Mouse (Mus musculus): ENCODE results near the gene Gm49394. TPM values are rescaled to one million over a fixed set of nuclear protein-coding genes. Genes with fewer than 3 reads are reported as not detected.

The Gm49394 gene
- total and polyA plus RNA-seq, 3 experiments, result not detected

- H3K9ac ChIP-seq (ENCODE audit: low read depth, low read length), result no peak overlapping the region
- no peaks in the 10 kb centered on the region for H3K4me1 ChIP-seq (ENCODE audit: control insufficient read depth, insufficient read depth, low read length)
- H3K79me2 ChIP-seq (replicated peaks; ENCODE audit: control insufficient read depth, insufficient read depth, low read length), result no peaks in the 10 kb centered on the region
- WGBS, result 4% methylated on average over 12 of the region's 12 CpGs
- no peak for TF ChIP-seq POLR2A (IDR thresholded peaks at IDR 0.05; ENCODE audit: insufficient read depth, low read depth, low read length)
- TF ChIP-seq CTCF (IDR thresholded peaks at IDR 0.05), result peak; percentile 91
- 0 out of 2 replicates have a peak, but pooled peaks have one; percentile 47 for TF ChIP-seq EP300 (IDR thresholded peaks at IDR 0.05; ENCODE audit: insufficient read depth, low read depth, low read length)
- peak; percentile 41 to 75 for DNase-seq
- no peaks in the 10 kb centered on the region for H3K36me3 ChIP-seq (ENCODE audit: control insufficient read depth, insufficient read depth, low read length)
- no peaks in the 10 kb centered on the region for H3K27me3 ChIP-seq (ENCODE audit: control insufficient read depth, insufficient read depth, low read length)
- no peak overlapping the region for H3K4me3 ChIP-seq
- intact Hi-C loops (cut with DNase I), result loop anchor here (1.0 kb wide), 2 partner anchors 61 to 103 kb away; no protein-coding TSS in a partner anchor
- H3K27ac ChIP-seq, result no peak overlapping the region
Observed at GRCm38 (mm10) chr7:142610627-142611406, 58.9 kb downstream of the Gm49394 start.

GRCm38 (mm10) chr7:142600921-142601320, 68.8 kb downstream of the Gm49394 start:
- peaks cover 1% of the 10 kb centered on the region; the same call in 1 of the 2 replicates for H3K4me1 ChIP-seq (ENCODE audit: control insufficient read depth, insufficient read depth, low read length)
- no peak for TF ChIP-seq POLR2A (IDR thresholded peaks at IDR 0.05; ENCODE audit: insufficient read depth, low read depth, low read length)
- no peak for TF ChIP-seq EP300 (IDR thresholded peaks at IDR 0.05; ENCODE audit: insufficient read depth, low read depth, low read length)
- TF ChIP-seq CTCF (IDR thresholded peaks at IDR 0.05), result no peak
- H3K4me3 ChIP-seq, result no peak overlapping the region
- H3K36me3 ChIP-seq (ENCODE audit: control insufficient read depth, insufficient read depth, low read length), result no peaks in the 10 kb centered on the region
- H3K27ac ChIP-seq, result no peak overlapping the region
- H3K79me2 ChIP-seq (replicated peaks; ENCODE audit: control insufficient read depth, insufficient read depth, low read length), result no peaks in the 10 kb centered on the region
- no peak overlapping the region for H3K9ac ChIP-seq (ENCODE audit: low read depth, low read length)
- DNase-seq, result no peak
- no peaks in the 10 kb centered on the region for H3K27me3 ChIP-seq (ENCODE audit: control insufficient read depth, insufficient read depth, low read length)
- intact Hi-C loops (cut with DNase I), result no loop called here
- 100% methylated on average over 2 of the region's 2 CpGs for WGBS

Small RNAs within 50 kb of the gene (microRNA-seq; reads per million reads assigned to microRNA genes)
- 45.4 to 59.5 reads per million in 2 experiments for gene Mir483

Other genes with a start within 250 kb of the Gm49394 start
- not detected for gene Syt8, start 235.1 kb downstream of the Gm49394 start, total RNA-seq (2021)
- not detected in 2 replicates for gene Syt8, start 235.1 kb downstream of the Gm49394 start, polyA plus RNA-seq (2012; rRNA removed)
- 1 to 10 TPM; 2.7 to 3.0 TPM for gene Tnni2, start 228.1 kb downstream of the Gm49394 start, total RNA-seq (2021)
- 5.9 and 7.5 TPM in 2 replicates for gene Tnni2, start 228.1 kb downstream of the Gm49394 start, polyA plus RNA-seq (2012; rRNA removed)
- gene Lsp1, start 209.1 kb downstream of the Gm49394 start, total RNA-seq (2021), result 10 to 100 TPM; 28.4 to 35.0 TPM
- 96.6 and 107 TPM in 2 replicates for gene Lsp1, start 209.1 kb downstream of the Gm49394 start, polyA plus RNA-seq (2012; rRNA removed)
- gene Tnnt3, start 171.1 kb downstream of the Gm49394 start, total RNA-seq (2021), result 1 to 10 TPM; 1.1 to 1.3 TPM
- 1.8 TPM in 1 of 2 replicates, not detected in the other for gene Tnnt3, start 171.1 kb downstream of the Gm49394 start, polyA plus RNA-seq (2012; rRNA removed)
- 1 to 10 TPM in 1 of 2 experiments, under 1 TPM in 1; 0.89 to 2.1 TPM for gene Mrpl23, start 137.3 kb downstream of the Gm49394 start, total RNA-seq (2021)
- 12.8 and 18.0 TPM in 2 replicates for gene Mrpl23, start 137.3 kb downstream of the Gm49394 start, polyA plus RNA-seq (2012; rRNA removed)
- gene Igf2, start 3.1 kb downstream of the Gm49394 start, total RNA-seq (2021), result 10 to 100 TPM; 60.0 to 75.2 TPM
- gene Igf2, start 3.1 kb downstream of the Gm49394 start, polyA plus RNA-seq (2012; rRNA removed), result 64.5 and 80.0 TPM in 2 replicates
- gene Ins2, start 73.4 kb upstream of the Gm49394 start, total RNA-seq (2021), result not detected
- gene Ins2, start 73.4 kb upstream of the Gm49394 start, polyA plus RNA-seq (2012; rRNA removed), result not detected in 2 replicates